Mouse (Mus musculus) ES-Bruce4 (cell line): ENCODE measurements at regions not wholly inside any gene's neighbourhood (a gene's known extent, or its start where the extent isn't known, plus 50 kb on each side); places are given as distances from the start of the nearest gene placed in this dataset.
"Not testable (repeated sequence)": the region's sequence is repeated elsewhere in the genome, so short reads cannot be mapped to it uniquely, and the experiment has no call there.

ENCODE experiments used
- H3K27ac ChIP-seq: 2 replicates; pipeline ENCODE4 v1.5.1; 2012; ENCODE audit warnings: low read length, inconsistent platforms; ENCODE audit not compliant: insufficient read depth
- H3K27me3 ChIP-seq: 2 replicates; pipeline ENCODE4 v1.6.1; 2012; ENCODE audit warnings: mild to moderate bottlenecking, low read length, inconsistent platforms; ENCODE audit not compliant: control insufficient read depth, poor library complexity, insufficient read depth, severe bottlenecking
- H3K36me3 ChIP-seq: 2 replicates; pipeline ENCODE4 v1.6.1; 2012; ENCODE audit warnings: inconsistent platforms, mild to moderate bottlenecking, low read length, moderate library complexity; ENCODE audit not compliant: control insufficient read depth, poor library complexity, insufficient read depth, severe bottlenecking
- H3K4me1 ChIP-seq: one replicate; pipeline ENCODE4 v1.8.1; 2011; ENCODE audit warnings: low read length; ENCODE audit not compliant: control insufficient read depth, insufficient read depth
- H3K4me3 ChIP-seq: 2 replicates; pipeline ENCODE4 v1.5.1; 2011; ENCODE audit warnings: low read depth, mild to moderate bottlenecking, low read length
- H3K9ac ChIP-seq: 2 replicates; pipeline ENCODE4 v1.6.1; 2012; ENCODE audit warnings: low read depth, mild to moderate bottlenecking, inconsistent platforms; ENCODE audit not compliant: poor library complexity, severe bottlenecking
- H3K9me3 ChIP-seq: replicated peaks from 2 replicates; pipeline ENCODE4 v1.6.1; 2012; ENCODE audit warnings: mild to moderate bottlenecking, low read length, inconsistent platforms; ENCODE audit not compliant: control insufficient read depth, poor library complexity, insufficient read depth, severe bottlenecking
- CTCF ChIP-seq: IDR thresholded peaks from one replicate; pipeline ENCODE4 v1.8.1; 2011; ENCODE audit warnings: low read depth, low read length
- EP300 ChIP-seq: IDR thresholded peaks from 2 replicates; pipeline ENCODE4 v1.6.1; 2011; ENCODE audit warnings: low read depth, low read length; ENCODE audit not compliant: insufficient read depth
- POLR2A ChIP-seq: IDR thresholded peaks from one replicate; pipeline ENCODE4 v1.8.1; 2011; ENCODE audit warnings: low read length; ENCODE audit not compliant: insufficient read depth

DNA sequence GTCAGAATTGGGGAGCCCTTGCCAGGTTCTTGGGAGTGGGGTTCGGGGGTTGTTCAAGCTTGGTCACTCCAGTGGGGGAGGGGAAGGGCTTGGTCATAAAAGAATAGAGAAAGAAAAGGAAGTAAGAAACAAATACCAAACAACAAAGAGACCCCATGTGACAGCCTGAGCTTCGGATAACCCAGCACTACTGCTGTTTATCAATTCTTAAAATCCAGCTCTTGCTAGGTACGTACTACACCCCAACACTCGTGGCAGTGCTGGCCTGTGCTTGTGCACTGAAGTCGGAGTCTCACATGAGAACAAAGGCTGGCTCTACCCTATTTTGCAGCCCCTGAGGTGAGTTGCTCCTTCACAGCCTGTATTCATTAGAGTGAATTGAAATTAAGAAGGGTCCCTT is 60.5 kb upstream of the Max start:
- no peak for TF ChIP-seq EP300
- TF ChIP-seq CTCF: no peak
- TF ChIP-seq POLR2A: no peak
- H3K27me3 ChIP-seq: no peaks in the 10 kb centered on the region

DNA sequence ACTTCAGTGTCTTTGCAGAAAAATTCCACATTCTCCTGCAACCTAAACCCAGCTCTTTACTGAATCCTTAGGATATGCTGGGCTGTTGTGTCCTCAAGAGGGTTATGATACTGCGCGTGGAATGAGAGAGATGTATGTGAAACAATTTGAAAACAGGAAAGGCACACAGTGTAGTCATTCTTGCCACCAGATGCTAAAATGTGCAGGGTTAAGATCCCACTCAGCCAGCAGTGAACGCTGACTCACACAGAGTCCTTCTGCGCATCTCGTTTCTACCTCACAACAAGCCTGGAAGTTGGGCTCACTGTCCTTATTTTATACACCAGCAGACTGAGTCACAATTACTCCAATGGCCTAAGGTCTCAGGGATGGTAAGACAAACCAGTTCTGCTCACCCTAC is 59.9 kb upstream of the Max start:
- Histone ChIP-seq H3K4me3 (no peak overlapping the region), H3K27me3 (no peaks in the 10 kb centered on the region), H3K9me3 (no peaks in the 10 kb centered on the region), H3K36me3 (no peaks in the 10 kb centered on the region), H3K9ac (no peak overlapping the region), H3K4me1 (no peaks in the 10 kb centered on the region), H3K27ac (no peak overlapping the region)
- no peak for TF ChIP-seq EP300
- no peak for TF ChIP-seq POLR2A
- TF ChIP-seq CTCF: no peak

More for the DNA sequence above, 60.5 kb upstream of the Max start:
- Histone ChIP-seq H3K27ac (no peak overlapping the region), H3K9ac (no peak overlapping the region), H3K4me1 (no peaks in the 10 kb centered on the region), H3K4me3 (no peak overlapping the region), H3K9me3 (no peaks in the 10 kb centered on the region), H3K36me3 (no peaks in the 10 kb centered on the region)

DNA sequence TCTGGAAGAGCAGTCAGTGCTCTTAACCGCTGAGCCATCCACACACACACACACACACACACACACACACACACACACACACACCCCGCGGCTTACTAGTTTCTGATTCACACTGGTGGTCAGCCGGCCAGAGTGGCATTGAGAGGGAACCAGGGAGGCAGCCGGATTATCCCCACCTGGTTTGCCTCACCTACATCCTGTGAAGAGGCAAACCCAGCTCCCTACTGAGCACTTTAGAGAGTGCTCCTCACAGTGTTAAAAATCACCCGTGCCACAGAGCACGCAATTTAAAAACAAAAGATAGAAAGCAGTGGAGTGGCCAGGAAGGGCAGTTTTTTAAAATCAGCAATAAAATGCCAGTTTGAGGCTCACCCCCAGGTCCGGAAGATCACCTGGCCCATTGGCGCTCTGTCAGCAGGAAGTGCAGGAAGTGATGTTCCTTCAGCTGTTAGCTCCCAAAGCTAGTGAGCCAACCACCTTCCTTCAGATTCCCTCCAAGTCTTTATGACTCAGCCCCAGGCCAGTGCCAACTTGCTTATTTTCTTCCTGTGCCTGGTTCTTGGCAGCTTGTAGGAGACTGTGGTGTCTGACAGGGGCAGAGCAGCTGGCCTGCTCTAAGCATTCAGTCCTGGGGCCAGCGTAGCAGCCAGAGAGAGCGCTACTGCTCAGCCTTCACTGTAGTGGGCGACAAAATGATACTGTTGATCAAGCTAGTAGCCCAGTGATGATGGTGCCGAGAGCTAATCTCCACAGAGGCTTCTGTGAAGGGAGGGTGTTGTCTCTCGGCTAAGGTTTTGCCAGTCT is 57.9 kb upstream of the Max start:
- Histone ChIP-seq H3K9me3 (no peaks in the 10 kb centered on the region), H3K4me3 (no peak overlapping the region), H3K27ac (no peak overlapping the region), H3K9ac (no peak overlapping the region), H3K27me3 (no peaks in the 10 kb centered on the region), H3K4me1 (no peaks in the 10 kb centered on the region), H3K36me3 (no peaks in the 10 kb centered on the region)
- no peak for TF ChIP-seq POLR2A
- no peak for TF ChIP-seq EP300
- TF ChIP-seq CTCF: no peak

DNA sequence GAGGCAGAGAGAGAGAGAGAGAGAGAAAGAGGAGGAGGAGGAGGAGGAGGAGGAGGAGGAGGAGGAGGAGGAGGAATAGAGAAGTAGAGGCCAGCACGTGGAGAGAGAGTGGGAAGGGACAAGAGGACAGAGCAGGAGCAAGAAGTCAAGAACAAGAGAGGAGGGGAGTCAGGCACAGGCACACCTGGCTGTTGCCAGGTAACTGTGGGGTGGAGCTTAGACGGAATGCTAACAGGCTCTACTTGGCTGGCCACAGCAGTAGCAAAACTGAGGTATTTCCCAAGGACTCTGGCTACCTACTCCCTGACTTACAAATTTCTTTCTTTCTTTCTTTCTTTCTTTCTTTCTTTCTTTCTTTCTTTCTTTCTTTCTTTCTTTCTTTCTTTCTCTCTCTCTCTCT is 57.1 kb upstream of the Max start:
- H3K4me1 ChIP-seq, H3K9me3 ChIP-seq, H3K9ac ChIP-seq, H3K4me3 ChIP-seq, H3K27ac ChIP-seq, H3K36me3 ChIP-seq, H3K27me3 ChIP-seq: not testable (repeated sequence)

DNA sequence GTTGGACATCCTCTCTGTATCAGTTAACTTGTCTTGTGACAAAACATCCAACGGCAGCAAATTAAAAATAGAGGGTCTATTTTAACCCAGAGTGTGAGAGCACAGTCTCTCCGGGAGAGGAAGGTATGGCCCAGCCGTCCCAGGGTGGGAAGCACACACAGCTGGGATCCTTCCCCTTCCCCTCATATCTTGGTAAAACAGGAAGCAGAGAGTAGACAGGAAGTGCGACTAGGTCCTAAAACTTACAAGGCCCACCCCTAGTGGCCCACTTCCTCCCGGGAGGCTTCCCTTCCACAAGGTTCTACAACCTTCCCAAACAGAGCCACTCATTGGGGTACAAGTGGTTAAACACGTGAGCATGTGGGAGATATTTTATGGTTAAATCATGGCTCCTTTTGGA is 56.4 kb upstream of the Max start:
- no peaks in the 10 kb centered on the region for H3K27me3 ChIP-seq
- no peak overlapping the region for H3K27ac ChIP-seq
- TF ChIP-seq CTCF (no peak), POLR2A (no peak), EP300 (no peak)
- H3K36me3 ChIP-seq: no peaks in the 10 kb centered on the region
- H3K9ac ChIP-seq: no peak overlapping the region
- no peaks in the 10 kb centered on the region for H3K9me3 ChIP-seq
- no peaks in the 10 kb centered on the region for H3K4me1 ChIP-seq
- no peak overlapping the region for H3K4me3 ChIP-seq

DNA sequence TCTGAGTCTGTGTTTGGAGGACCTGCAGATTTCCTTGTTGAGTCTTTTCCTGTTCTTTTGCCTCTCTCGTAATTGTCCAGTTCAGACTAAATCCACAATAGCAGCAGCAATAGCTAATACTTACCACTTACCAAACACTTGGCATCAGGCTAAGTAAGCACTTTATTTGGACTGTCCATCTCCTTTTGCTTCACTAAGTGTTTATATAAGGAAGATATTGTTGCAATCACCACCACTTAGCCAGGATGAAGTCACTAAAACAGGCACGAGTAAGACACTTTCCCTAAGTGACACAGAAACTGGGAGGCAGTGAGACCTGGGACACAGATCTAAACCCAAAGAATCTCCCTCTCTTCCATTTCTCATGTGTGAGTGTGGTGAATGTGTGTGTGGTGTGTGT is 52.9 kb upstream of the Max start:
- H3K9me3 ChIP-seq: no peaks in the 10 kb centered on the region
- TF ChIP-seq CTCF (no peak), POLR2A (no peak), EP300 (no peak)
- H3K27me3 ChIP-seq: no peaks in the 10 kb centered on the region

More for the DNA sequence above, 52.9 kb upstream of the Max start:
- H3K4me1 ChIP-seq: no peaks in the 10 kb centered on the region
- no peaks in the 10 kb centered on the region for H3K36me3 ChIP-seq
- no peak overlapping the region for H3K4me3 ChIP-seq
- no peak overlapping the region for H3K27ac ChIP-seq
- H3K9ac ChIP-seq: no peak overlapping the region
